Mouse (Mus musculus): ENCODE measurements around the gene Mmgt2.

Gene Mmgt2

DNA sequence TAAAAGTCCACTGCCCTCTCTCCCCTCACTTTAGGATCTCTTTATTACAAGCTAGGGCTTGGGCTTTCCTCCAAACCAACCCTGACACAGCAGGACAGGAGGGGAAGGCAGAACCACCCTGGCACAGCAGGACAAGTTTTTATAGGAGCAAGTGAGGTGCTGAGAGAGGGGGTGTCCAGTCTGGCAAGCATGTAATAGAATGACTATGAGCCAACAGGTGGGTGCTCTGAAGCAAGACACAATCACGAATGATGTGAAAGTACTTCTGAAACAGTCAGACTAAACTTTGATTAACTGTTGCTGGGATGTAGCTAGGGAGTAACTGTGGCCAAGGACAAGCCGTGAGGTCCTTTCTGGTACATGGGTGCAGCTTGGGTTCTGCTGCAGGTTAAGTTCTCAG lies 57.7 kb downstream of the Mmgt2 start:
- DNase-seq (ENCODE audit: low spot score), result no peak

DNA sequence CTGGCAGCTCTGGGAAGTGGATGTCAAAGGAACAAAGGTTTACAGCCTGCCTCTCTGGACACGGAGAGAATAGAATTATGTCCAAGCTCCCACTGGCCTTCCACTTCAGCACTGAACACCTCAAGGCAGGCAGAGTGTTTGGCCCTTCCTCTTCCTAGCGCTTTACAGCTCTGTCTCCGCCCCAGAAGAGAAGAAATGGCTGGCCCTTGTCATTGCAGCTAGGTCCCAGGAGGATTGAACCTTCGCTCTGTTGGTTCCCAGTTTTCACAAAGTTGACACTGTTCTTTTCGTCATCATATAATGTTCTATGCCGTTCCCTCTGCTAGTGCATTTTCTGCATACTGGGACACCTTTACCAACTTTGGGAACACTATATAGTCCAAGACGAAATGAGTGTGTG lies 59.8 kb downstream of the Mmgt2 start:
- no peak for DNase-seq (ENCODE audit: low spot score)

DNA sequence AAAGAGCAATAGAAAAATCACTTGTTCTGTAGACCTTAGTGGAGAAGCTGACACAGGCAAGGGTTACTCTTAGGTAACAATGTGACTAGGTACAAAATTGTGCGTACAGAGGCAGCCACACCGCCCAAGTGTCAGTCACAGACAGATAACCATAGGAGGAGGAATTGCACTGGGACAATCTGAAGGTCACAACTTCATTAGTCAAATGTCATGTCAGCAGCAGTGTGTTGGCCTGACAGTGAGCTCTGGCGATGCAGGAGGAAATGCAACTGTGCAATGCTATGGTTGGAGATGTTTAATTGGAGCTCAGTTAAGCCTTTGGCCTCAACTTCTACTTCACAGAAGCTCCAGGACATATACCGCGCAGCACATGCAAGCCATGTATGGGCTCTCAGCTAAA lies 62.2 kb downstream of the Mmgt2 start:
- no peak for DNase-seq (ENCODE audit: low spot score)

All from testis, postnatal 10 days (tissue).